Mouse (Mus musculus) CH12.LX (cell line): Measurements from ENCODE around the gene Cnpy3.

ENCODE experiments used
- CTCF ChIP-seq, 2 experiments: IDR thresholded peaks in 1 of 2; conservative IDR thresholded peaks in 1 of 2; 2 replicates each; pipeline ENCODE4 v1.5.1; 2011 to 2012; ENCODE audit warnings: low read depth in 2 of 2, low read length in 2 of 2, improper control_type of control experiment in 1 of 2, inconsistent platforms in 1 of 2, mild to moderate bottlenecking in 1 of 2, moderate library complexity in 1 of 2
- HCFC1 ChIP-seq: IDR thresholded peaks from 2 replicates; pipeline ENCODE4 v1.6.1; 2012; ENCODE audit warnings: low read depth, mild to moderate bottlenecking, inconsistent platforms, low read length, improper control_type of control experiment
- POLR2A ChIP-seq: IDR thresholded peaks from 2 replicates; pipeline ENCODE4 v1.6.1; 2011; ENCODE audit warnings: low read depth, mild to moderate bottlenecking, improper control_type of control experiment, low read length

DNA sequence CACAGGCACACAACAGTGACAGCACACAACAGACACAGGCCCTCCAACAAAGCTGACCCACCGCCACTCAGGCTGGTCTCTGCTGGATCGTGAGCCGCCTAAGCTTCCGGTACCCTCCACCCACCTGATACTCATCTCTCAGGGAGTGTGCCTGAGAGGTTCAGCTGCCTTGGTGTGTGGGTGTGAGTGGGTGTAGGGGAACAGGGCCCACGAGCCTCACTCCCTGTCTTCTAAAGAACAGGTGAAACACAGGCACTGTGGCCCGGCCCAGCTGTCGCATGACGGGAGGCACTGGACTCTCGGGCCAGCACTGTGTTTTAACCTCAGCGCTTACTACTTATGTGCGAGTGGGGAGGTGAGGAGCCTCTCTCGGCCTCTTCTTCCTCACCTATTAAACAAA, 49.9 kb downstream of the Cnpy3 start:
- no peak for TF ChIP-seq HCFC1
- no peak for TF ChIP-seq CTCF (conservative IDR thresholded peaks at IDR 0.05 in 1 of 2, IDR thresholded peaks at IDR 0.05 in 1 of 2; ENCODE audit: low read depth in 2 of 2, low read length in 2 of 2)
- no peak for TF ChIP-seq POLR2A
